Mouse (Mus musculus): Measurements from ENCODE around the gene Gm20422. TPM values are rescaled to one million over a fixed set of nuclear protein-coding genes. Genes with fewer than 3 reads are reported as not detected.

Gene Gm20422
- 0.49 TPM in 1 of 2 replicates, not detected in the other for polyA plus RNA-seq (2015; fragmentation: Nextera tagmentation; extraction: Ambion mirVana)

DNA sequence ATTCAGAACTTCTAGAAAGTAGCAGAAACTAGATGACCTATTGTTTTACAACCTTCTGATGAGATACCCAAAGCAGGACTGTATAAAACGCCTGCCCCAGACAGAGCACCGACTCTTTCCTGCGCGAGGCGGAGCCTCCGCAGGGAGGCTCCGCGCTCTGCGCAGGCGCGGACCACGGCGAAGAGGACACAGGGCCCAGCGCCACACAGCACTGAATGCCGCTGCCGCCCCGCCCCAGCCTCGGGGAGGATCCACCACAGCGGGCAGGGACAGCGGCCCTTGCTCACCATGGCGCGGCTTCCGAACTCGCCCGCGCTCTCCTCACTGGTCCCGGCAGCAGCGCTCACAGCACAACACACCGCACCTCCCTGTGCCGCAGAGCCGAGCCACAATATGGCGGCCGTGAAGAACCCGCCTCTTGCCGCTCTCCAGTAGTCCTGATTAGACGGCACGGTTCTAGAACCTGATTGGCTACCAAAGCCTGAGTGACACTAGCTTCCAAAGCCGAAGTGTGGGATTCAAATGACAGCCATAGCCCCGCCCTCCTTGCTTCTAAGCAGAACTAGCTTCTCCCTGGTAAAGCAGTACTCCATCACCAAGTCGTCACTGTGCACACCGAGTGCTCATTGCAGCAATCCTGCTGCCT is at the start of gene Gm20422:
Gm20422 (minus strand) TSS at position 384 of the 646 bp plus-strand sequence.
- peak within 1 kb of the TSS; percentile 93 for H3K9ac ChIP-seq
- H3K9me3 ChIP-seq: no peaks in the 10 kb centered on the region
- H3K27ac ChIP-seq: peak within 1 kb of the TSS; percentile 99
- H3K4me3 ChIP-seq (replicated peaks): peak within 1 kb of the TSS; percentile 65
- H3K27me3 ChIP-seq (replicated peaks): no peaks in the 10 kb centered on the region
- ATAC-seq: peak; percentile 100
- H3K4me1 ChIP-seq (replicated peaks): peaks cover 8% of the 10 kb centered on the region; the same call in 1 of the 2 replicates
- peak within 1 kb of the TSS; percentile 57 for H3K4me2 ChIP-seq (replicated peaks)
- under 1% methylated on average over 41 of the region's 41 CpGs for WGBS
- 0 out of 2 replicates have a peak, but pooled peaks cover 4% of the 10 kb centered on the region for H3K36me3 ChIP-seq

DNA sequence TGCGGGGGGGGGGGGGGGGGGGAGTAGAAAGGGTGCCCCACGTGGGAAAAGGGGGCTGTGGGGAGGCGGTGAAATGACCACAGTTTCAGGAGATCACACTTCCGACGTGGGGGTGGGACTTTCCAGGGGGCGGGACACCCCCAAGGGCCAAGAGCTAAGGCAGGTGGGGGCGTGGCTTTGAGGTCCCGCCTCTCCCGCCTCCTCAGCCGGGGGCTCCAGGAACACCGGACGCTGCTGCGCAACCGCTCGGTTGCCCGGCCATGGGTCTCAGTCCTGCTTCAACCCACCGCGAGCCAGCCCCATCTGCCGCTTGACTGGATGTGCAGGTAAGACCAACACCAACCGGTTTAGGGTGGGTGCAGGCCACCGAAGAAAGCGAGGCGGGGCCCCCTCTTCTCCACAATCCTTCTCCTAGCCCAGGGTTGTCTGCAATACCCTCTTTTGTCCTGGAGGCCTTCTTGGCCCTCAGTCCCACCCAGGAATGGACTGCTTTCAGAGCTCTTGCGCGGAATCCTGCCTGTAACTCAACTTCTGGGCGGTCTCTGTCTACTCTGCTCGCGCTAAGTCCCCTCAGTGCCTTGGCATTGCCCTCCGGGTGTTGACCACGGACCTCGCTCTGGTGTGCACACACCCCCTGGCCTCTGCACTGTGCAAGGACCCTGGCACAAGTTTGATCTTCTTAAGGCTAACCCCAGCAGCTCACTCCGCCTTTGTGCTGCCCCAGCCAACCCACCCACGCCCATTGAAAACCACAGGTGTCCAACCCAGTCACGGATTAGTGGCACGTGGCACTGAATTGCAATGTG is 47.9 kb upstream of the Gm20422 start, which contains the start of gene Lpar2:
Lpar2 (plus strand) TSS at position 44 of the 806 bp plus-strand sequence.
- 2% methylated on average over 33 of the region's 35 CpGs for WGBS
- peak within 1 kb of the TSS; percentile 63 for H3K4me3 ChIP-seq (replicated peaks)
- peak within 1 kb of the TSS; percentile 88 for H3K4me2 ChIP-seq (replicated peaks)

DNA sequence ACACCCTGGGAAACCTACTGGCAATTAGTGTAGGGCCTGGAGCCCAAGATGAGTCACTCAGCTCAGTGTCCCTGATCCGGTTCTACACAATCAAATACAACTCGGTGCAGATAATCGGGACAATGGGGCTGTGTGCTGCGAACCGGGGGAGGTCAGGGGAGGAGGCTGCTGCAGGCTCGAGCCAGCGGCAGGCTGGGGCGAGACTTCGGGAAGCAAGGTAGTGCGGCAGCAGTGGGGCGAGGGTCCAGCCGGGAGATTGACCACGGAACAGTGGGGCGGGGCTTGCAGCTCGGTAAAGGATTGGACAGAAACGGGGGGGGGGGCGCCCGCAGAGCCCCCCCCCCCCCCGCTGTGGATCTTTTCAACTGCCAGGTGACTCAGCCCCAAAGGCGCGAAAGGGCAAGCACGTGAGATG is 47.3 kb upstream of the Gm20422 start:
- ATAC-seq: peak; percentile 70
- Histone ChIP-seq H3K4me1 (replicated peaks) (peaks cover 25% of the 10 kb centered on the region; the same call in 1 of the 2 replicates), H3K9ac (peak overlapping the region; percentile 72), H3K27ac (0 out of 2 replicates have a peak overlapping the region, but pooled peaks have one; percentile 68), H3K4me3 (replicated peaks) (peak overlapping the region; percentile 63), H3K9me3 (no peaks in the 10 kb centered on the region), H3K36me3 (peaks cover 7% of the 10 kb centered on the region; the same call in 1 of the 2 replicates), H3K27me3 (replicated peaks) (no peaks in the 10 kb centered on the region), H3K4me2 (replicated peaks) (peak overlapping the region; percentile 88)
- under 1% methylated on average over 15 of the region's 22 CpGs for WGBS

More for the DNA sequence above, 47.9 kb upstream of the Gm20422 start, which contains the start of gene Lpar2:
- Histone ChIP-seq H3K27ac (peak within 1 kb of the TSS; percentile 68), H3K36me3 (peaks cover 7% of the 10 kb centered on the region; the same call in 1 of the 2 replicates), H3K9me3 (no peaks in the 10 kb centered on the region), H3K4me1 (replicated peaks) (peaks cover 25% of the 10 kb centered on the region; the same call in 1 of the 2 replicates), H3K9ac (peak within 1 kb of the TSS; percentile 72), H3K27me3 (replicated peaks) (no peaks in the 10 kb centered on the region)
- peak; percentile 91 for ATAC-seq

DNA sequence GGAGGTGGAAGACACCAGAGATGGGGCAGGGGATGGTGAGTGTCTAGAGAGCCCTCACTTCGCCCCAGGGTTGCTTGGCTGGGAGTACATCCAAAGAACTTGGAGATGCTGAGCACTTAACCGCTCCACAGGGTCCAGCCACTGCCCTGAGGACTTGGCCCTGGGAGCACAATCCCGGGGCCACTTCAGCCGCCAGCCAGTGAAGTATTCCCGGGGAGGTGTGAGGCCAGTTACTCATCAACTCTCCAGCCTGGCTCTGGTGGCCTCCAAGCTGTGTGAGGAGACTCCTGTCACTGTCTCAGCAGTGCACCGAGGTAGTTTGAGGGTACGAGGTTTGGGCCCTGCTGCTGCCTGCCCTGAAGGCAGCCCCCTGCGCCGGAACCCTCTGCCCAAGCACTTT is 45.8 kb upstream of the Gm20422 start:
- Histone ChIP-seq H3K4me3 (replicated peaks) (no peak overlapping the region), H3K27me3 (replicated peaks) (no peaks in the 10 kb centered on the region), H3K4me1 (replicated peaks) (peaks cover 25% of the 10 kb centered on the region; the same call in 1 of the 2 replicates), H3K4me2 (replicated peaks) (no peak overlapping the region), H3K27ac (no peak overlapping the region), H3K36me3 (peaks cover 5% of the 10 kb centered on the region), H3K9ac (no peak overlapping the region), H3K9me3 (no peaks in the 10 kb centered on the region)
- ATAC-seq: no peak
- WGBS: 73% methylated on average over 9 of the region's 9 CpGs

- WGBS: 86% methylated on average over 4 of the region's 4 CpGs
- no peaks in the 10 kb centered on the region for H3K27me3 ChIP-seq (replicated peaks)
- no peak overlapping the region for H3K4me3 ChIP-seq (replicated peaks)
- H3K4me1 ChIP-seq (replicated peaks): no peaks in the 10 kb centered on the region
- ATAC-seq: no peak
- no peak overlapping the region for H3K9ac ChIP-seq
- no peaks in the 10 kb centered on the region for H3K9me3 ChIP-seq
- no peak overlapping the region for H3K4me2 ChIP-seq (replicated peaks)
- H3K36me3 ChIP-seq: peaks cover 5% of the 10 kb centered on the region
- H3K27ac ChIP-seq: no peak overlapping the region
These were observed 40.7 kb upstream of the Gm20422 start for GRCm38 (mm10) chr8:69815396-69815795.

- ATAC-seq: no peak
- 80% methylated on average over 2 of the region's 2 CpGs for WGBS
- H3K4me2 ChIP-seq (replicated peaks): no peak overlapping the region
- H3K4me1 ChIP-seq (replicated peaks): no peaks in the 10 kb centered on the region
- no peak overlapping the region for H3K27ac ChIP-seq
- peaks cover 5% of the 10 kb centered on the region for H3K36me3 ChIP-seq
- H3K4me3 ChIP-seq (replicated peaks): no peak overlapping the region
- H3K9me3 ChIP-seq: no peaks in the 10 kb centered on the region
- H3K27me3 ChIP-seq (replicated peaks): no peaks in the 10 kb centered on the region
- H3K9ac ChIP-seq: no peak overlapping the region
These were observed 40.2 kb upstream of the Gm20422 start for GRCm38 (mm10) chr8:69814881-69815280.

- no peak overlapping the region for H3K9ac ChIP-seq
- peaks cover 3% of the 10 kb centered on the region; the same call in 1 of the 2 replicates for H3K4me1 ChIP-seq (replicated peaks)
- no peak overlapping the region for H3K4me3 ChIP-seq (replicated peaks)
- no peak overlapping the region for H3K27ac ChIP-seq
- 67% methylated on average over 3 of the region's 3 CpGs for WGBS
- peaks cover 25% of the 10 kb centered on the region for H3K36me3 ChIP-seq
- no peaks in the 10 kb centered on the region for H3K9me3 ChIP-seq
- no peak for ATAC-seq
- H3K4me2 ChIP-seq (replicated peaks): peak overlapping the region; percentile 97; the same call in 1 of the 2 replicates
- H3K27me3 ChIP-seq (replicated peaks): no peaks in the 10 kb centered on the region
These were observed 35.1 kb upstream of the Gm20422 start for GRCm38 (mm10) chr8:69809820-69810219.

DNA sequence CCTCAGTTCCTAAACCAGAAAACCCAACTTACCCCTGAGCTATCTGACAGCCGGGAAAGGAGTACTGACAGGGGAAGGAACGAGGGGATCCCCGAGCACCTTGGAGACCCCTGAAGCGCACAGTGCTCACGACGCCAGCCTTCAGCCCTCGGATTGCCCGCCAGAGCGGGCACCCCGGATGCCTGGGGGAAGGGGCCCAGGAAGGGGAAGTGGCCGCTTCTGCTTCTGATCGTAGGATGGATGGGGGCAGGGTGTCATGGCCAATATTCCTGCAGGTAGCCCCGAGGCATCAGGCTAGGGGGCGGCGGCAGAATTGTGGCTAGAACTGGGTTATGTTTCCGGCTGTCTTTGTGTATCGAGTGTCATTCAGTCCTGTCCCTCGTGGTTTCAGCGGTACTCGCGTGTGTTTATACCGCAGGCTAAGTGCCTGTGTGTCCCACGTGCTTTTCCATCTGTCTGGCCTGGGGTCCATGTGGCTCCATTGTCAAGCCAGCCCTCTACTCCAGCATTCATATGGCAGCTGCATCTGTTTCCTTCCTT is 34.2 kb upstream of the Gm20422 start:
- H3K9ac ChIP-seq: peak overlapping the region; percentile 74
- H3K4me3 ChIP-seq (replicated peaks): peak overlapping the region; percentile 61
- no peak overlapping the region for H3K27ac ChIP-seq
- H3K36me3 ChIP-seq: peaks cover 25% of the 10 kb centered on the region
- 3% methylated on average over 23 of the region's 23 CpGs for WGBS
- H3K4me2 ChIP-seq (replicated peaks): peak overlapping the region; percentile 97
- H3K4me1 ChIP-seq (replicated peaks): peaks cover 3% of the 10 kb centered on the region; the same call in 1 of the 2 replicates
- no peaks in the 10 kb centered on the region for H3K9me3 ChIP-seq
- H3K27me3 ChIP-seq (replicated peaks): no peaks in the 10 kb centered on the region
- ATAC-seq: peak; percentile 57

DNA sequence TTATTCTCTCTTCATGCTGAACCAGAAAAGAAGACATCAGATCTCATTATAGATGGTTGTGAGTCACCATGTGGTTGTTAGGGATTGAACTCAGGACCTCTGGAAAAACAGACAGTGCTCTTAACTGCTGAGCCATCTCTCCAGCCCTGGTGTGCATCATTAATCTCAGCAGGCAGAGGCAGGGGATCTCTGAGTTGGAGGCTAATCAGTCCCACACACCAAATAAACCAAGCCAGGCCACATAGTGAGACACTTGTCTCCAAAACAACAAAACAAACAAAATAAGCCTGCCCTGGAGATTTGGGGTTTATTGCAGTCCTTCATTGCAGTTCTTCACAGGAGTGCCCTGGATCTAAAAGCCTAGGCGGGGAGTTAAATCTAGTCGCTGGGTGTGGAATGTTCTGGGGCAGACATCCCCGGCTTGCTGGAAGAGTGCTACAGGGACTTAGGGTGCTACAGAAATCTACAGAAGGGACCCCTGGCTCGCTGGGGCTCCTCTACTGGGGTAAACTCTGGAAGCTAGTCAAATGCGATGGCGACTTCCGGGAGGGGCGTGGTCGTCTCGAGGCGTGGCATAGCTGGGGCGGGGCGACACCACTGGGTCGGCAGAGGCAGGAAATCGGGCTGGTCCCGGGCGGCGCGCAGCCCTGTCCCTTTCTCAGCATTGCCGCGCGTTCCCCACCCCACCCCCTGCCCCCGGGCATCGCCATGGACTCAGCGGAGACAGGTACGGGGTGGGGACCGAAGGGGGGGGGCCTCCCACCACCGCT is 33.6 kb upstream of the Gm20422 start, which contains the start of gene Gmip:
Gmip (plus strand) TSS at position 586 of the 770 bp plus-strand sequence.
- Histone ChIP-seq H3K36me3 (peaks cover 30% of the 10 kb centered on the region), H3K9ac (peak within 1 kb of the TSS; percentile 74), H3K27ac (no peak within 1 kb of the TSS), H3K4me2 (replicated peaks) (peak within 1 kb of the TSS; percentile 97), H3K4me3 (replicated peaks) (peak within 1 kb of the TSS; percentile 61), H3K9me3 (no peaks in the 10 kb centered on the region), H3K4me1 (replicated peaks) (peaks cover 3% of the 10 kb centered on the region; the same call in 1 of the 2 replicates), H3K27me3 (replicated peaks) (no peaks in the 10 kb centered on the region)
- WGBS: 5% methylated on average over 28 of the region's 28 CpGs
- peak; percentile 90 for ATAC-seq

GRCm38 (mm10) chr8:69807236-69807635 is 32.5 kb upstream of the Gm20422 start:
- no peak for ATAC-seq
- H3K27ac ChIP-seq: no peak overlapping the region
- H3K36me3 ChIP-seq: peaks cover 39% of the 10 kb centered on the region
- no peaks in the 10 kb centered on the region for H3K27me3 ChIP-seq (replicated peaks)
- 94% methylated on average over 5 of the region's 5 CpGs for WGBS
- no peak overlapping the region for H3K4me2 ChIP-seq (replicated peaks)
- H3K9me3 ChIP-seq: no peaks in the 10 kb centered on the region
- H3K4me3 ChIP-seq (replicated peaks): no peak overlapping the region
- no peak overlapping the region for H3K9ac ChIP-seq
- peaks cover 3% of the 10 kb centered on the region; the same call in 1 of the 2 replicates for H3K4me1 ChIP-seq (replicated peaks)

GRCm38 (mm10) chr8:69805491-69805890 is 30.8 kb upstream of the Gm20422 start:
- Histone ChIP-seq H3K36me3 (peaks cover 54% of the 10 kb centered on the region), H3K9me3 (no peaks in the 10 kb centered on the region), H3K4me1 (replicated peaks) (peaks cover 3% of the 10 kb centered on the region; the same call in 1 of the 2 replicates), H3K27me3 (replicated peaks) (no peaks in the 10 kb centered on the region), H3K9ac (no peak overlapping the region), H3K4me2 (replicated peaks) (no peak overlapping the region), H3K4me3 (replicated peaks) (no peak overlapping the region), H3K27ac (no peak overlapping the region)
- no peak for ATAC-seq
- 91% methylated on average over 9 of the region's 9 CpGs for WGBS
